Mouse (Mus musculus): ENCODE results near the gene Dclk2.

DNA sequence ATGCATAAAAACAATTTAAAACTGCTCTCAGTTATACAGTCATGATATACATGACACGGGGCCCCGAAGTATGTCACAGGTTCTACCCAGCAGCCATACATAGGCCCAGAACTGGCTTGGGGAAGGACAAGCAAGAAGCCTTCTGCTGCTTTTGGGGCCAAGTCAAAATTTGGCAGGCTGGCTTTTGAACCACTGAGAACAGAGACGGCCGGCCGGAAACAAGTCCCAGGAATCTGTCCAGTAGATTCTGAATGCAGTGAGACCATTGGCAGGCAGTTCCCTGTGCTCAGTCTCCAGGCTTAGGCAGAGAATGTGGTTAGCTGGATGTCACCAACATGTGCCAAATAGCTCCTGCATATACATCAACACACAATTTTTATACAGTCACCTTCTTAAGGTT is 130.9 kb downstream of the Dclk2 start:
- TF ChIP-seq GATA1 (IDR thresholded peaks at IDR 0.05; ENCODE audit: low read length), result no peak
- no peak for TF ChIP-seq TAL1 (IDR thresholded peaks at IDR 0.05; ENCODE audit: low read length)
